Mouse (Mus musculus) activated CD4-positive, CD25-positive, alpha-beta regulatory T cell, adult 4 months (primary cell): ENCODE measurements around the gene Slc6a19. TPM values are rescaled to one million over a fixed set of nuclear protein-coding genes. Genes with fewer than 3 reads are reported as not detected.

Experiments
- ATAC-seq: one replicate; pipeline ENCODE4 v1.8.0; 2017
- polyA plus RNA-seq, 2 experiments: library from polyadenylated mRNA; unstranded; fragments of 100-300 nt; shearing (Covaris generic); gene quantifications; one replicate each; pipeline ENCODE4 v1.2.1; 2017

The Slc6a19 gene
- under 1 TPM in 1 of 2 experiments, not detected in 1; 0.26 TPM for polyA plus RNA-seq

DNA sequence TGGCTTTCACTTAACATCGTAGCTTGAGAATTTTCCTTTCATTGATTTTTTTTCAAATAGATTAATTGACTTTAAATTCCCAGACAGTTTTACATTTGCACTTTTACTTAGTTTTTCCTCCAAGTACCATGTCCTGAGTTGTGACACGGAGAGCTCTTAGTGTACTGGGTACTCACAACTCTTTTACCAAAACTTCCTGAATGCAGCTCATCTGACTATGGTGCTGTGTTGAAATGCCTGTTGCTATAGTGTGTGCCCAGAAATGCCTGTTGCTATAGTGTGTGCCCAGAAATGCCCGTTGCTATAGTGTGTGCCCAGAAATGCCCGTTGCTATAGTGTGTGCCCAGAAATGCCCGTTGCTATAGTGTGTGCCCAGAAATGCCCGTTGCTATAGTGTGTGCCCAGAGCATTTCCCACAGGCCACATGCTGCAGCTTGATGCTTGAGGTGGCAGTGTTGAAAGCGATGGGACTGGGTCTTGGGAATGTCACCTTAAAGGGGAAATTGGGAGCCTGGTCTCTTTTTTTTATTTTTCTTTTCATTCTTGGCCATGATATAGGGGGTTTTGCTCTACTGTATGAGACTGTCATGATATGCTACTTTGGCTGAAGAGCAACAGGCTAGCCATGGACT, at the start of gene Slc6a19:
Gene Slc6a19 (minus strand): TSS at position 172 of the 632 bp plus-strand sequence.
- ATAC-seq, result no peak

DNA sequence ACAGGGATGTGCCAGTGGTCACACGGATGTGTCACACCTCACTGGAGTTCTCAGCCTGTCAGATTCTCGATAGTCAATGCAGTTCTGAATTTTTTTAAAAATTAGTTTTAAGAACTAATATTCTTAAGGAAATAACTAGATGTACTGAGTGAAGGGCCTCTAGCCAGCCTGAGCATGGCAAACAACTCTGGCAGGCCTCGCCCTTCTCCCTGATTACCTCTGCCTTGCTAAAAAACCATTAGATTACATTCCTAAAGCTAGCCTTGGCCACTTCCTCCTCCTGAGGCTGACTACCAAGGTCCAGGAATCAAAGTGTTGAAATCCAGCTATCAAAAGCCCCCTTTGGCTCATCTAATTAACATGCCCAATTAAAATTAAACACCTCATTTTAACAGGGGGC, 46.6 kb upstream of the Slc6a19 start:
- ATAC-seq, result no peak

DNA sequence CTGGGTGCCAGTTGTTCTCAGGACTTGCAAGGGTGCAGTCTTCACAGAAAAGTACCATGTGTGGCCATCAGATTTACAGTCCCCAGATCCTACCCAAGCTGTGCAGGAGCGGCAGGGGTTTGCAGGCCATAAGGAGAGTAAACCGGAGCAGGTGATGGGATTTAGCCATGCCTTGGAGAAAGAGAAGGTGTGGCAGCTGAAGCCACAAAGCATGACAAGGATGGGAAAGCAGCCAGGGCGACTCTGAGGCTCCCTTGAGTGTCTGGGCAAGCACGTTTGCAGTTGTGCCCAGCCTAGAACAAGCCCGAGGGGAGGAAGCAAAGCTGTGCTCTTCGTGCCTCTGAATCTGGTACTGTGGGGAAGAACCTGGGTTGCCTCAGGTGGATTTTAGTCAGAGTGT, 45.8 kb upstream of the Slc6a19 start:
- no peak for ATAC-seq

DNA sequence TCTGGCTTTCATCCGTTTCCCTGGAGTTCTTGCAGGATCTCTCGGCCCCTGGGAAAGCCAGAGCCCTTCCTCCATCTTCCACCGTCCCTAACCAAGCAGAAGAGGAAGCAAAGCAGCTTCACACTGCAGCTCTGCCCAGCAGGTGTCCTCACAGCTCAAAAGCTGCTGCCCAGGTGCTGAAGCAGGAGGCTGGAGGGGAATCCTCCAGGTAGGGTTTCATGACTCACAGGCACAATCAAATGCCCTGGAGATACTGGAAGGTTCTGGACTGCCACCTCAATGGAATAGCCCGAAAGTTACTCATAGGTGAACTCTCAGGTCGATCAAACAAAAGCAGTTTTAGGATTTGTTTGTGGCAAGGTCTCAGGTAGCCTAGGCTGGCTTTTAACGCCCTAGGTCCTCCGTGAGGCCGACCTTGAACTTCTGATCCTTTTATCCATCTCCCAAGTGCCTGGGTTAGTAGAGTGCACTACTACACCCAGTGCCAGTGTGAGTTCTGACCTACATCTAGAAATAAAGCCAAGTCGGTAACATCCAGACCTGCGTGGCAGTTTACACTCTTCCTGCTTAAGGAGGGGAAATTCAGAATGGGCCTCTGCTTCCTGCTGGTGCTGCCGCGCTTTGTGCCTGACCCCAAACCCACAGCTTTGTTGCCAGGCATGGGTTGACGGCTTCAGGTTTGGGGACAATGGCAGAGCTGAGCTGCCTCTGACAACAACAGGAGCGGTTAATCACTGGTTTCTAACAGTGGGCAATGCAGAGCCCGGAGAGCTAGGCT, 44.2 kb upstream of the Slc6a19 start:
- ATAC-seq, result peak; percentile 81

DNA sequence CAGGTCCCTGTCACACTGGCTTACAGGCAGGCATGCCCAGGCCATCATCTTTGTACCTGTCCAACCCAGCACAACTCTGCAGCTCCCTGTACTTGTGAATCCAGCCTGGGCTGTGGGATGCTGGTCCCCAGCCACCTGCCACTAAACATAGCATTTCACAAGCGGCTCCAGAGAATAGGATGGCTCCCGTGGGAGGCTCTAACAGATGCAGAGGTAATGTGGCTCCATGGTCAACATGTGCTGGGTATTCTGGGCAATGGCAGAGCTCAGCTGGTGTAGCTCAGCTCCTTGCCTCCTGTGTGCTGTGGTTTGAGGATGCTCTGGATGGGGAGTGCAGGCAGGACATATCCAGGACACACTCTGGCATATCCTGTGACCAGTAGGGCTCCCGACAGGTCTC, 39.0 kb upstream of the Slc6a19 start:
- ATAC-seq, result no peak

DNA sequence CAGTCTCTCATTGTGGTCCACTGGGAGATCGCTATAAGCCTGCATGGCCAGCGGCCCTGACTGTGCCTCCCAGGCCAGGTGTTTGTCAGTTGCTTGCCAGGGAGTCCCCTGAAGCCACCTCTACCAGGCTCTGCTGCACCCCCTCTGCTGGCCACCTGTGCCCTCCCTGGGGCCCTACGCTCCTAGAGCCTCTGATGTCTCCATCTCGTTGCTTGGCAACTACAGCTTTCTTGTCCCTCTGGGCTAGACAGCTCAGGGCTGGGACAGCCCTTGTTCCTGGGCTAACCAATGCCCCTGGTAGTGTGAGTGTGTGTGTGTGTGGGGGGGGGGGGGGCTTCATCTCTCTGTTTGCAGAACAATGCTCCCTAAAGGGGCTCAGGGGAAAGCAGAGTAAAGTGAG, 38.3 kb upstream of the Slc6a19 start:
- no peak for ATAC-seq

DNA sequence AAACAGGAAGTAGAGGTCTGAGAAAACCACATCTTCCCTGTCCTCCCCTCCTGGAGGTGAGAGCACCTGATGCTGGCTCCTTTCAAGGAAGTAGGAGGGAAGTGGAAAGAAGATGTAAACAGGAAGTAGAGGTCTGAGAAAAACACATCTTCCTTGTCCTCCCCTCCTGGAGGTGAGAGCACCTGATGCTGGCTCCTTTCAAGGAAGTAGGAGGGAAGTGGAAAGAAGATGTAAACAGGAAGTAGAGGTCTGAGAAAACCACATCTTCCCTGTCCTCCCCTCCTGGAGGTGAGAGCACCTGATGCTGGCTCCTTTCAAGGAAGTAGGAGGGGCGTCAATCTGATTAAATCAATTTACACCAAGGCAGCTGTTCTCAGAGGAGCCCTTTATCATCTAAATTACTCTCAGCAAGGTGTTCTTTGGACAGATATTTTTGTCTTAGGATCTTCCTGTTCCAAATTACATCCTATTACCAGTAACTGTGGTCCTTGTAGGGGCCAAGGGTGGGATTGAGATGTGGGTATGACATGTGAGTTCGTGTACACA, 35.8 kb upstream of the Slc6a19 start:
- ATAC-seq, result peak; percentile 30

DNA sequence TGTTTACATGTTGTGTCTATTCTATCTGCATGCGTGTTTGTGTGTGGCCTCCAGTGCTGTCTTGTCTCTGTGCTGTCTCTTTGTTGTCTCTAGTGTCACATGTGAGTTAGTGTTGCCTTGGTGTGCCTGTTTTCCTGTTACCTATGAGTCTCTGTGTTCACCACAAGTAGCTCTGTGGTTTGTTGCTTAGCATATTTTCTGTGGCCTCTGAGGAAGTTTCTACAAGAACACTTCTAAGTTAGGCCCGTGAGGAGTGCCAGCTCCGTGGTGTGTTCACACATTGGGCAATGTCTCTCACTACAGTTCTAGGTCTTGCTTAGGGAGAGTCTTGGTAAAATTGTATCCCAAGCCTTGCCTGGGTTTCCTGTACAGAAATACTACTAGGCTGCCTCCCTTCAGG, 32.3 kb upstream of the Slc6a19 start:
- peak; percentile 86 for ATAC-seq

DNA sequence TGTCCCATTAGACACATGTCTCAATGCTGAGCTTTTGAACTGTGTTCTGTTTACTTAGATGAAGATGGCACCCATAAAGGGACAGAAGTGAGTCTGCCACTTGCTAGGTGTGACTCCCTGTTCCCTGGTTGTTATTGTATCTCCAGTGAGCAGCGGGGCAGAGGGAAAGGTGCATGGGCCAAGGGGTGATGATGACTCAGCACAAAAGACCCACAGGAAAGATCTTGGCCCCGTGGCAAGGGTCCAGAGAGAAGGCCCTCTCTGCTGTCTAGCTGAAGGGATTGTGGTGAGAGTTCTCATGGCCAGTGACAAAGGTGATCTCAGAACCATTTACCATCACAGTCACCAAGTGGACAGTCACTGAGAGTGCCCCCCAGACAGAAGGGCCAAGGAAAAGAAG, 31.3 kb upstream of the Slc6a19 start:
- ATAC-seq, result no peak

DNA sequence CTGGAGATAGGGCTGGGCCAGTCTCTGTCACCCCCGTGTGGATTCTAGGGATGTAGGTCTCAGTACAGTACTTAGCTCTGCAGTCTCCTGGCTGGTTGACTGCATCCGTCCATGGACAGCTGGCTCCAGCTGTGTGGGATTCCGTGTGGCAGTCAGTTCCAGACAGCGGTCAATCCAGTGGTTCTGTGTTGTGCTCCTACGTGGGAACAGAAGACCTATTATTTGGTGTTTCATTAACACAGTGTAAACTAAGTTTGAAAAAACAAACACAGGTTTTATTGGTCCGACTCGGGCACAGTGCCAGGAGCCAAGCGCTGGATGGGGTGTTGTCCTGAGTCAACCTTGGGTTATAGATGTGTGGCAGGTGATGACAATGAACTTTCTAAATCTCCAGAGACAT, 30.6 kb upstream of the Slc6a19 start:
- ATAC-seq, result no peak

DNA sequence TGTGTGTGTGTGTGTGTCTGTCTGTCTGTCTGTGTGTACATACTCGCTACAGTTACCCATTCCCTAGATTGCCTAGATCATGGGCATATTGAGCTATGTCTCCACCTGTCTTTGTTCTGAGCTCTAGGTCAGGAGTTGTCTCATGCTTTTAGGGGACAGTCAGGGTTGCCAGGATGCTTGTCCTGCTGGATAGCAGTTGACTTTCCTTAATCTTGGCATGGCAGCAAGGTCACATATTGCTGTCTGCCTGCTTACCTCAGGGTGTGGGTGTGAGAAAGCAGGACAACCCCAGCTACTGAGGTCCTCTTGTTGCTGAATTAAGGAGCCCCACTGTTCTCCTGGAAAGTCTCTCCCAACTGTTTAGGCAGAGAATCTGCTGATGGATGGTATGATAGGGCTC, 29.7 kb upstream of the Slc6a19 start:
- no peak for ATAC-seq

DNA sequence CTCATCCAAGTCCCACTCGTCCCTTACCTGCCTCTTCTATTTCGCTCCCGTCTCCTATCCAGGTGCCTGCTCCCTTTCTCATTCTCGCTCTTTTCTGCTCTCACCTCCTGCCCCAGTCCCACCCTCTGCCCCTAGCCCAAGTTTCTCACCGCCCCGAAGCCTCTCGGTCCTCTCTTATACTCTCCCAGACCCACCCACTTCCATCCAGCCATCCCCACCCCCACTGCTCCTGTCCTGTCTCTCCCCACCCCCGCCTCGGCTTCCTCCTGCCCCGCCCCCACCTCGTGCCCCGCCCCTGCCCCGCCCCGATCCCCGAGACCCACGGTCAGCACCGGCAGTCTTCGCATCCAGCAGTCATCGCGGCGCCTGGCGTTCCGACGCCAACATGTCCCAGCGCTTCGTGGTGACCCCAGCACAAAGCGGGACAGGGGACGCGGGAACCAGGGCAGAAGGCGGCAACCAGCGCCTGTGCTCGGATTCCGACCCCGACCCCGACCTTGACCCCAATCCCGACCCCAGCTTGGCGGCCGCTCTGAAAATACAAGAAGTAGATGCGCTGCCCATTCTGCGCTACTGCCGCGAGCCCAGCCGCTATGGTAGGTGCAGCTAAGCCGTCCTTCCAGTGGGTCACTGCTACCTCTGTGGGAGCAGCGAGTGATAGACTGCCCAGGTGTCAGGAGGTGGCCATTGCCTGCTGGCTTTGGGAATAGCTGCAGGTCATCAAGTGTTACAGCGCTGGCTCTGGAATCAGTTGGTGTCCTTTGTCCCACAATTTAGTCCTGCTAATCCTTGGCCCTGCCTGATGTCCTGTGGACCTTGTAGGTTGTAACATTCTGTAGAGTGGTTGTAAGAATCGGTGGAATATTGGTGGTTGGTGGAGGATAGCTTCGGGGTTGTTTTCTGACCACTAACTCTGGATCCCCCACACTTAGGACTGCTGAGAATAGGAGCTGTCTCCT, 28.4 kb upstream of the Slc6a19 start, which contains the start of gene Slc12a7:
Gene Slc12a7 (plus strand): TSS at position 353 of the 959 bp plus-strand sequence.
- ATAC-seq, result no peak

DNA sequence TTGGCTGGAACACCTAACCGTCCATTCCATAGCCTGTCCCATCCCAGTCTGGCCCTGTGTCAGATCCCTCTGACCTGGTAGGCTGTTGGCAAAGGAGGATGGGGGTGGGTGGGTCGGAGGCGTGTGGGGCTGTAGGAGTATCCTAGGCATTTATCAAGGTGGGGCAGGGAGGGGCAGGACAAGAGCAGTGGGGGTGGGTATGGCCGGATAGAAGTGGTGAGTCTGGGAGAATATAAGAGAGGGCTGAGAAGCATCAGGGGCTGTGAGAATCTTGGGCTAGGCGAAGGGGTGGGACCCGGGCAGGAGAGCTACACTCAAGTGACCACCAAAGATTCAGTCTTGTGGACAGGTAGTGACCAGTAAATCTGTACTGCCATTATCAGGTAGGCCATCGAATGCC, 27.6 kb upstream of the Slc6a19 start:
- no peak for ATAC-seq

DNA sequence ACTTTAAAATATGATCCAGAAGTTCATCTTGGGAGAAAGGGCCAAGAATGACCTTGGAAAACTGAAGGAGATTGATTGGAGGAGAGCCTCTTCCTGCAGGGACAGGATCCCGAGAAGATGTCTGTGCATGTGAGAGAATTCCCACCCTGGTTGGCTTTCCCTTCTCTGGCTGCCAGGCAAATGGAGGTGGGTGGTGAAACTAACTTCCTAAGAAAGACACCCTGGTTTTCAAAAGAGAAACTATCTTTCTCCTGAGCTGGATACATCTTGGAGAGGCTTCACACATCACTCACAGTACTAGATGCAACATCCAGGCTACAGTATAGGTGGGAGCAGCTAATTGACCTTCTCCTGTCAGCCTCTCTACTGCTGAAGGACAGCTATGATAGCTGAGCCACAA, 26.2 kb upstream of the Slc6a19 start:
- no peak for ATAC-seq

DNA sequence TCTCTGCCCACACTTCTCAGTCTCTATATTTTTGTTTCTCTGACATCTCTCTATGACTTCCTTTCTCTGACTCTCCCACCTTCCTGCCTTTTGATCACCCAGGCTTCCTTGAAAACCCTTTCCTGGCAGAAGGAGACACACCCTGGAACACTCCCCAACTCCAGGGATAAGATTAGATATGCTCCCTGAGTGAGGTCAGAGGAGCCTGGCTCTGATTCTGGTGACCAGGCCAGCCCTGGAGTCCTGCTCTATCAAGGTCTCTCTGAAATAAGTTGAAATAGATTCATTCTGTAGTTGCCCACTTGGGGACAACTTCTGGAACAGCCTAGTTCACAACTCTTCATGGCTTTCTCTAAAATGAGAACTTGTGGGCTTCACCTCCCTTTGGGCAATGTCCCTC, 24.0 kb upstream of the Slc6a19 start:
- no peak for ATAC-seq

DNA sequence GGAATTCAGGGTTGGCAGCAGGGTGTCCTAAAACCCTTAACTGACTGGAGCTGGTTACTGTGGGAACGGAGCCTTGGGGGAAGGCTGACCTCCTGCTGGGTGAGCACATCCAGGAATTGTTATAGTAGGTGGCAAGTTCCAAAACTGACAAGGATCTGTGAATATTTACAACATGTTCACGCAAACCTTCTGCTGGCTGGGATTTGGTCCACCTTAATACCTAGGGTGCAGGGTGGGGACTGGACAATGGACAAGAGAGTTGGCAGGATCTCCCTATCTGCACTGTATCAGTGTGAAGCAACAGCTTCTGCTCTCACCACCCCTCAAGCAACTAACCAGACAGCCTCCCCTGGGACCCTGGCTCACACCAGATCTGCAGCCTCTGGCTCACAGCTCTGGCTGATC, 23.0 kb upstream of the Slc6a19 start:
- no peak for ATAC-seq

DNA sequence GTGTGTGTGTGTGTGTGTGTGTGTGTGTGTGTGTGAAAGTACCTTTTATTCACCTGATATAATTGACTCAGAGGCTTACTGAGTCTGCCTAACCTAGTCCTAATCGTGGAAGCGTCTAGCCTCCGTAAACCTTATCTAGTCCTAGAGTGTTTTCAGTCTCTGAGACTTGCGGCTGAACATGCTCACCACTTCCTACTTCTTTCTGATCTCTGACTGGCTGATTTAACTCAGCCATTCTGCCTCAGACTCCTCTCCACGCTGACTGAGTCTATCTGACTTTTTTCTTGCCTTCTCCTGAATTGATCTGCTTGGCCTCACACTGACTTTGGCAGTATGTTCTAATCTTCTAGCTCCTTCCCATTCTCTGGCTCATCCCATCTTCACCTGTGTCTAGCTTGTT, 20.6 kb upstream of the Slc6a19 start:
- peak; percentile 95 for ATAC-seq

DNA sequence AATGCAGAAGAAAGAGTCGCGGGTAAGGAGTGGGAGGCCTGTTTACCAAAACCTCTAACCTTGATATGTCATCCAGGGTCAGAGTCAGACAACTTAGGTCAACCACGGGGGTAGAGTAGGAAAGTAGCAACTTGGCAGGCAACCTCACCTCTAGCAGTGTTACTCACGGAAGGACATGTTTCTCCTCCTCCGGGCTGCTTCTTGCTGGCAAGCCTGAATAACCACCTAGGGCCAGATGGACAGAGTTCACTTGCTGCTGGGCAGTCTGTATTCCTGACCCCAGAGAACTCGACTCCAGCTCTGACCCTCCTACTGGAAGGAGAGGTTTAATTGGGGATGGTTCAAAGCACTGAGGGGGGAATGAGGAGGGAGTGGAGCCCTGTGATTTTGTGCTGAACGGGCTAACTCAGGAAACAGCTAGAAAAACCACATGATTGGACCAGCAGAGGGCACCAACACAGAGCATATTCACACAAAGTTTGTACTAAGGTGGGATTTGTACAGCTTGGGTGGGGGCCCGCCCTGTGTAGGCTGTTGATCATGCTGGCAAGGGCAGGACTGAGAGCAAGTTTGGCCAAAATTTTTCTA, 18.5 kb upstream of the Slc6a19 start:
- ATAC-seq, result no peak

DNA sequence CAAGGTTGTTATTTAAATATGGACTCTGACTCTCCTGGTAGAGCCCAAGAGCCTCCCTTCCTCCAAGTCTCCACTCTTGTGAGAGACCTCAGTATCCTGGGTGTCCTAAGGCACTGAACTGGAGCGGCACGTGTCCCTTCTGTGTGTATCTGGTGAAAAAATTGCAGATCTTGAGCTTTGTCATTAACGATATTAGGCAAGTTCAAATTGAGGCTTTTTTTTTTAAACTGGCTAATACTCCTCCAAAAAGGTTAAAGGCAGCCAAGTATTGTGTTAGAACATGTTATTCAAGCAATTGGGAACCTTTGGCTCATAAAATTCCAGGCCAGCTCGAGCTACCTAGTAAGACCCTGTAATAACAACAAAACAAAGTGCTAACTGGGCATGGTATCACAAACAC, 15.6 kb upstream of the Slc6a19 start:
- no peak for ATAC-seq

DNA sequence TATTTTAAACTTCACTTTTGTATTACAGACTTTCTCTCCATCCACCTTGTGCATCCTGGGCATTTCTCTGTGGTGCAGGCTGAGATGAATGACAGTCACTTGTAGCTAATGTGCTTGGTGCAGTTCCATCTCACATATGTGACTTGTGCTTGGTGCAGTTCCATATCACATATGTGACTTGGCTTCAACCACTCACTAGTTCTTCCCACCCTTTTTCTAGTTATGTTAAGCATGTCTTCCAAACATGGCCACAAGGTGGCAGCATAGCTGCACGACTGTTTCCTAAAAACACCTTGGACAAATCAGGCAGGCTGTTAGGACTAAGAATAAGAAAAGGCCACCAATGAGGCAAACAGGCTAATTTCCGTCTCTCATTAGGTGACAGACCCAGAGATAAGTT, 13.6 kb upstream of the Slc6a19 start:
- peak; percentile 77 for ATAC-seq

DNA sequence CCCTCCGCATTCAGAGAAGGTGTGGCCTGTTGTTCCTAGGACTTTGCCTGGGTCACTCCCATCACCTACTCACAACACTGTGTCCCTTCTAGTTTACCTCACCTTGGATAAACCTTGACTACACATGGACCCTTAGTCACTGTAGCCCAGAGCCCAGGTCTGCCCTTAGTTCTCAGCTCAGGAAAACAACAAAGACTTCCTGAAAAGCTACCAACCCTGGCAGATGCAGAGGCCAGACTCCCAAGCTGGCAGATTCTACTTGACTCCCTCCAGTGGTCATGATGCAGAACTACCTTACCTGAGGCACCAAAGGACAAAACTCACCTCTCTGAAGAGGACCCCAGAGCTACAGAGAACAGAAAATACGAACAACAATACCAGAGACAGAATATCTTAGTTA, 9.4 kb upstream of the Slc6a19 start:
- ATAC-seq, result peak; percentile 72

DNA sequence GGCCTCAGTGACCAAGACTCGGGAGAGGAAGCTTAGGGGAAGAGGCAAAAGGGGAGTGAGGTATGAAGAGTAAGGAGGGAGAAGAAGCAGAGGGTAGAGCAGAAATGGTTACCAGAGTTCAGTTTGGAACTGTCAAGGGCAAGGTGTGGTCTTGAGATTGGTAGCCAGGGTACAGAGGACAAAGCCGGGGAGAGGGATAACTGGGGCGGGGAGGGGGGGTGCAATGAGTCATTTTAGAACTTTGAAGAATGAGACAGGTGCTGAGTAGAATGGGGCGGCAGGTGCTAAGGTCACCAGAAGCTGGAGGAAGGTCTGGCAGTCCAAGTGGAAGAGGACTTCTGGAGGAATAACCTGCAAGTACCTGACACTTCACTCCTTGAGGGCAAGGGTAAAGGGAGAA, 8.5 kb upstream of the Slc6a19 start:
- no peak for ATAC-seq

DNA sequence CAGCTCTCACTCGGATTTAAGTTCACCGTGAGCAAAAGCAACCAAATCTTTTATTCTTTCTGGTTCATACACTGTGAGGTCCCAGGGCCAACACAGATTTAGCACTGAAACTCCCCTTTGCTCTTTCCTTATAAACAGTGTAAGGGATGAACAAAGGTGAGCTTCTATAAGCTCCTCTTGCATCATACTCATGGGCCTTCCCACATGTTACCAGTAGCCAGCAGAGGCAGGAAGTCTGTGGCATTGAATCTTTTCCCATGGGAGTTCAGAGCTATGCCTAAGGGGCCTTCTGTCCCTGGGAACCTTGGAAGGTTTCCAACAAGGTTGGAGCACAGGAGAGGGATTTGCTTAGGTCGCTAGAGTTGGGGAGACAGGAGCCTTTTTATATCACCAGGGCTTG, 7.6 kb upstream of the Slc6a19 start:
- ATAC-seq, result no peak
